Mouse (Mus musculus) ovary, postnatal 14 days (tissue): ENCODE data around the gene Gm6657.

ENCODE experiments used
- DNase-seq: peaks from one replicate; pipeline ENCODE4 v3.0.0; 2022; ENCODE audit warnings: low spot score

Gm6657 gene

DNA sequence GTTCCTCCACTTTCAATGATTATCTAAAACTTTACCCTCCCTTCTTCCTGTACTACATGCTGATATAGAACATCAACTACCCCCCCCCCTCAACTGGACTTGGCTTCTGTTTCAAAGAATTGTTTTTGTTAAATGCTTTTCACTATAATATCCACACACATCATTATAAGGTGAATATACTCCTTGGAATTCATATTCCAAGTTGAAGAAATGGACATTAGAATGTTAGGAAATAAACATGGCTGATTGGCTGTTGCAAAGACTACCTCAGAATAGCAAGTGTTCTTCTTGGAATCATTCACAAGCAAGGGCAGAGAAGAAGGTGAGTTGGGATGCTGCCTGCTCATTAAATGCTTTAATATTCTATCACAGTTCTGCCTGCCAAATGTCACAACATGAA lies at the start of gene Gm6657:
Gene Gm6657, plus strand, starts transcription at position 301 of the 400 bp plus-strand sequence.
- DNase-seq: no peak

DNA sequence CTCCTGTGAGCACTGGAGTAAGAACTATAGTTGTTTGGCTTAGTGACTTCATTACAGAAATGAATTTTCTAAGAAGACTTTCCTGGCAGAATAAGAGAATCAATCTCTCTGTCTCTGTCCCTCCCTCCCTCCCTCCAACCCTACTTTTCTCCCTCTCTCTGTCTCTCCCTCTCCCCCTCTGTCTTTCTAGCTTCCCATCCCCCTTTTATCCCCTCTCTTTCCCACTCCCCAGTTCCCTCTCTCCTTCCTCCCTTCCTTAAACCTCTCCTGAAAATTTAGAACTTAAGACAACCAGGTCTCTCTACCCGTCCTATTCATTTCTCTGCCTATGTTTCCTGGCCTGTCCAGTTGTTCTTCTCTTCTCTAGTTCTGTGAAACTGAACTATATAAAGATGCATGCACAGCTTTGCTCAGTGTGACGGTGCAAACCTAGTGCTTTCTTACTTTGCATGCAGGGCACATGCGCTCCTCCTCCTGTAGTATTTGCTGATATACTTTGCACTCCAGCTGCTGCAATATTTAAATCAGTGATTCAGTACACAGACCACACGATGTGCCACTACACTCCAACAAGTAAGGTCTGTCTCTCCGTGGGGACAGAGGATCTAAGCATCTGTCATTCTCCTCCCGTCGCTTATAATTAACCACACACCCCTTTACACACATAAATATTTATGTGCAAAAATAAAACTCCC lies 40.6 kb upstream of the Gm6657 start:
- no peak for DNase-seq

DNA sequence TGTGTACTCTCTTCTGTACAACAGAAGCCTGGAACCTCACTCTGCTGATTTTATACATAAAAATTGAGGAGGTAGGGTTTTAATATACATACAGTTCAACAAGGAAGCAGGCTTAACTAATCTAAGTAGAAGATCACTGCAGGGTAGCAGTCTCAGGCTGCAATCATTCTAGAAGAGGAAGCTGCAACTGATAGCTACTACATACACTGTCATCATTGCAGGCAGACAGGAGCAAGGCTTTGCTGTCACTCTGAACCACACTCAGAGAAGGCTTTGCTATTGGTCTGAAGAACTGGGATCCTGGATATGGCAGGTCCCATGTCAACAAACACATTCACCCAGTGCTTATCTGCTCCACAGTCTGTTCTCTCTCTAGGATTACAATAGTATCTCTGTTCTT lies 23.9 kb upstream of the Gm6657 start:
- DNase-seq: no peak

DNA sequence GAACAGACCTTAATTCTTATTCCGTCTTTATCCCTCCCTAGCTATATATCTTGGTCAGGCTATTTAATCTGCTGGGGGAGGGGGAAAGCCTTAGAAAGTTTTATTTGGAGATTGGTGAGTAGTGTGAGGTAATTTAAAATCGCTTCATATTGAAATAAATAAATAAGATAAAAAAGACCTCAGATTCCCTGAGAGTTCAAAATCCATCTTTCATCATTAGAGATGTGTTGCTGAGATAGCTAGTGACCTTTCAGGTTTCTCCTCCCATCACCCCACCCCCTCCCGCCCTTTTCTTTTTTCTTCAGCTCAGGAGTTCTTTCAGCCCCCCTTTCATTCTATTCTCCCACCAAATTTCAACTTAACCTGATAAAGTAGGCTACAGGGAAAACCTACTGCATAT lies 20.1 kb upstream of the Gm6657 start:
- DNase-seq: no peak

DNA sequence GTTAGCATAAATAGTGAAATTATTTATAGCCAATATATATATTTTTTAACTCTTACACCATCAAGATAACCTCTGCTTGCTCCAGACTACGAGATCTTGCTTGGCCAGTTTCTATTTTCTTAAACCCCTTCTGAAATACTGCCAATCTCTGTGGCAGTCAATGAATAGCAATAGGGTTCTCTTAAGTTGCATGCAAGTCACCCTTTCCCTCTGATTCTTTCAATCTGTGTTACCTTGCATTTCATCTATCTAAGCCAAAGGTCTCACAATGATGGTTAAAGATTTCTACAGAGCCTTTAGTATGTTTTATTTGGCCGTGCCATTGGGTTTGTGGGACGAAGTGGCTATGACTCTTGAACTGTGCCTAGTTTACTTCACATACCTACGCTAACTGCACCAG lies 19.4 kb upstream of the Gm6657 start:
- DNase-seq: no peak

DNA sequence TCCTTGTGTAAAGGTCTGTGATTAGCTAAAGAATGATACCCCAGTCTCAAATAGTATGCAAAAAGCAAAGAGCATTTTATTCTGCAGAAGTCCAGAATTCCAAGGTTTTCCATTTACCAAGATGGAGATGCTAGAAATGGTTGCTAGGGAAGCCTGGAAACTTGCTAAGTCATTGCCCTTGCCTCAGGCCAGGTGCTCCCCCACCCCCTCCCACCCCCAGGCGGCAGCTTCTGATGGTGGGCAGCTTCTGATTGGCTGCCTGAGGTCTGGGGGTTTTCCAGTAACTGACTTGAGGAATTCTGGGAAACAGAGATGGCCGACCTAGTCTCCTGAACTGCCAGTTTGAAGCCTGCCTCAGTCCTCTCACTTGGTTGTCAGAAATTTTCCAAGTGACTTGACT lies 12.6 kb upstream of the Gm6657 start:
- DNase-seq: no peak

DNA sequence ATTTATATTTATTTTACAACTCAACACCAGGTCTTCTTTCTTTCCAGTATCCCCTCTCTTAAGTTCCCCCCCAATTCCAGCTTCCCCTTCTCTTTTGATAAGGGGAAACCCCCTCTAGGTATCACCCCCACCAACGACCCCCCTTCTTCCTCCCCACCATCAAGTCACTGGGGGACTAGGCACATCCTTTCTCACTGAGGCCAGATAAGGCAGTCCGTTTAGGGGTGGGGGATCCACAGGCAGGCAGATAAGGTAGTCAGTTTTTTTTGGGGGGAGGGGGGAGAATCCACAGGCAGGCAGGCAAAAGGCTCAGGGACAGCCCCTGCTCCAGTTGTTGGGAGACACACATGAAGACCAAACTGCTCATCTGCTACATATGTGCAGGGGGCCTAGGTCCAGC lies 1.3 kb downstream of the Gm6657 start:
- DNase-seq: no peak

DNA sequence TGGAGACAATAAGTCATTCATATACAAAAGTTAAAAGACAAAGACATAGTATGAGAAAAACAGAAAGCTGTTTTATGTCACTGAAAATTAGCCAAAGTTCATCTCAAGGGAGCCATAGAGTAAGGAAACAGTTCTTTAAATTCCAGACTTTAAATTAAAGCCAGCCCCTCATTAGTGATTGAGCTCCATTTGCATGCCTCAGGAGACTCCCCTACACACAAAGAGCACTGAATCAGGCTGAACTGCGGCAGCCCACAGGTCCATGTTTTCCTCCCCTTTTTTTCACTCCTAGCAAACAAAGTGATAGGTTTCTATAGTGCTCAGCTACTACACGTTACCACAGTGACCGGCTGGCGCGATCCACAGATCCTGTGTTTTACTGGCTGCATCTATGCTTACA lies 9.6 kb downstream of the Gm6657 start:
- no peak for DNase-seq

DNA sequence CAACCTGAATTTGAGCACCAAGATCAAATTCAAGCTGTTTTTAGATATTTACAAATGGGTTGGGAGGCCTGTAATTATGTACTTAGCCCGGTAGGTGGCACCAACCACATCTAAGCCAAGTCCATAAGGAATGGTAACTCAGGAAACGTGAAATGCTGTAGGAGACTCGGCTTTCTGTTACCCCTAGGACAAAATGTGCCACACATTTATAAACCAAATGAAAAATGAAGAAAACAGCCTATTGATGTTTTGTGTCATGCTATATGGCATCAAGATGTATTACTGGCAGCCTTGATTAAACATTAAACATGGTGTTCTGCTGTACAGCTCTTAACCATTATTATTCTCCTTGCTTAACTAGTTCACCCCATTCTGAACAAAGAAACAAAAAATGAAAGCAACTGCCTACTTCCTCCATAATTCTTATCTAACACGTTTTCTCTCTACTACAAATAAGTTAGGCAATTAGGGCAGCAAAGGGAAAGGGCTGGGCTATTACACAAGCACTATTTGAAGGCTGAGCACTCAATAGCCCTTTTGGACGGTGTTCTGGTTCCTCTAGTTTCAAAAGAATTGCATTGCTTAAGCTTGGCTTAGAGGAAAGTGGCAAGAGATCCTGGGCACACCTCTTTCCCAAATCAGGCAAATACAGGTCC lies 12.0 kb downstream of the Gm6657 start:
- peak; percentile 20 for DNase-seq

DNA sequence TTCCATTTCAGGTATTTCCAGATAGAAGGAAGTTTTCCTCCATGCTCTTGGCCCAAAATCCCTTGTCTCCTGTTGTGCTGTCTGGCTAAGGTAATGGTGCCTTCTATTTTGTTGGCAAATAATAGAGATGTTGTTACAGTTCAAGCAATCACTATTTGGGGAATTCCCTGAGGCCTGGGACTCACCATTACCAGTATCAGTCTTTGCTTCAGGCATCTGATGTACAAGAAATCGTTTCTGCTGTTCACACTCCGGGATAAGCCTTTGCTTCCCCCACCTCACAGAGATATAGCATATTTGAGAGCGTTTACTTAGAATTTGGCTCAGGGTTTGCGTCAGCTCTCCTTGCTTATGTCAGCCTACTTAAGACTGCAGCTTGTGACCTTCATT lies 12.5 kb downstream of the Gm6657 start:
- DNase-seq: no peak

DNA sequence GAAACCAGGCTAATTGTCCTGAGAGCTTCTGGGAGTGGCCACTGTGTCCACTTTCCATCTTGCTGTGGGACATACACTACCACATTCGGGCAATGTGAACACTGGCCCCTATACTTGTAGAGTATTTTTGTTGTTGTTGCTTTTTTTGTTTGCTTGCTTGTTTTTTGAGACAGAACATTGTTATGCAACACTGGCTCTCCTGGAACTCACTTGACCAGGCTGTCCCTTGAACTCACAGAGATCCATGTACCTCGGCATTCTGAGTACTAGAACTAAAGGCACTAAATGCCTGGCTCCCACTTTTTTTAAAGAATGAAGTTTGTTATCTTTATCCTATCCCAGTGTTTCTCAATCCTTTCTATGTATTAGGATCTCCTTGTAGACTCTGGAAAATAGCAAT lies 15.8 kb downstream of the Gm6657 start:
- DNase-seq: no peak

DNA sequence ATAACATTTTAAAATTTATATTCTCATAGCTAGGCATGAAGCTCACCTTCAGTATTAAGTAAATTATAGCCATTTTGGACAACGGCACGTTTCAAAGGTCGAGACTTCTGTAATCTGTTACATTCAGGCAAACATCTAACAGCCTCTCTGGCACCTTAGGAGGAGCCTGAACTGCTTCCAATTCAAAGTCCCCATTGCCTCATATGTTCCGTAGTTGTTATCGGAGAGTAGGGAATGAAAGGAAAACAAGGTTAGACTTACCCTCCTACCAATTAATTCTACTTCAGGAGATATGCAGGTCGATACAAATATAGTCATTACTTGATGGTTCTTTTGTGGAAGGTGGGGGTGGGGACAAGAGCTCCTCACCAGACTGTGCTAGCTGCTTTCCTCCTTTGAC lies 21.4 kb downstream of the Gm6657 start:
- DNase-seq: no peak

DNA sequence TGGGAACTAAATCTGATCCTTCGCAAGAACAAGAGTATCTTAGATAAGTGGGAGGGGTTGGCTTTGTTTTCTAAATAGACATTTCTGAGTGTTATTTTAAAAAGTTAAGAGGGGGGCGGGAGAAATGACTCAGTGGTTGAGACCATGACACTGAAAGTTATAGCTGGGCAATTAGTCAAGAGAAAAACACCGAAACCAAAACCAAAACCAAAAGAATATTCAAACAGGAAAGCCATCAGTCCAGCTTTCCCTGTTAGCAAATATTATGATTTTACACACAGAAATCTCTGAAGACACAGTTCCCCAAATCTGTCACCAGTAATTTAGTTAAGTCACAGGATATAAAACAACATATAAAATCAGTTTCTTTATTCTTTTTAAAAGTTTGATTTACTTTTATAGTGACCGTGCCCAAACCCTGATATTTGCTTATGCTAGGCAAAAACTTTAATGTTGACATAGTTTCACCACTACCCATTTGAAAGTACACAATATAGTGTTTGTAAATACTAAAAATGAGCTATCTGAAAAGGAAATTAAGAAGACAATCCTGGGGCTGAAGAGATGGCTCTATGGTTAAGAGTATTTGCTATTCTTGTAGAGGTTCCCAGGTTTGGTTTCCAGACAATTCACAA lies 25.3 kb downstream of the Gm6657 start:
- DNase-seq: no peak

DNA sequence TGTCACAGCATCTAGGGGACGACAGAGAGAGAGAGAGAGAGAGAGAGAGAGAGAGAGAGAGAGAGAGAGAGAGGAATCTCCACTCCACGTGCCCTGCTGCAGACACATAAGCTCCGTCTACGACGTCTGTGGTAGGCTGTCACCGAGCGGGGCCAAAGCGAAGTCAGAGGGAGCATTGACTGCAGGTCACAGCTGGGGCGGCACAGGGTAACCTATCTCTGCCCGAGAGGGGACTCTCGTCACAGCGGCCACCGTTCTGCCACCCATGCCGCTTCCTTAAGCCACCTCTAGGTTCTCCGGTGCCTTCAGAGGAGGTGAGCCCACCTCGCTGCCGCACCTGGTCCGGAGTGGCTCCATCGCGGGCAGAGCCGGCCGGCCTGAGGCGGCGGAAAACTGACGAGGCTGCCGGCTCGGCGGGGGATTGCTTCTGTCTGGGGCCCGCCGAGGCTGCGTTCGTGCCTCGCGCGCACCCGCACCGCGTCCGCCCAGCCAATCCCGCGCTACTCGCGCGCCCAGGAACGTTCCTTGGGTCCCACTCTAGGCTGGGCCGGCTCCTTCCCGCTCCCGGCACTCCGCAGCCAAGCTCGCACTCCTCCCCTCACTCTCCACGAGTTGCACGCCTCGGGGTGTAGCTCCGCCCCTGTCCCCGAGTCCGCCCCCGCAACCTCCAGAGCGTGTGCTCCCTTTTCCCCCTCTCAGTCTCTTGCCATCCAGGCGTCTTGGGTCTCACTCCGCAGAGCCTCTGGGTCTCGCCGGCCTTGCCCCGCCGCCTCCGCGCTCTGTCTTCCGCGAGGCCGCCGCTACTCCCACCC lies 31.9 kb downstream of the Gm6657 start, which contains the start of gene Gphn:
Gene Gphn, plus strand, starts transcription at position 673 of the 812 bp plus-strand sequence.
- DNase-seq: peak; percentile 77

DNA sequence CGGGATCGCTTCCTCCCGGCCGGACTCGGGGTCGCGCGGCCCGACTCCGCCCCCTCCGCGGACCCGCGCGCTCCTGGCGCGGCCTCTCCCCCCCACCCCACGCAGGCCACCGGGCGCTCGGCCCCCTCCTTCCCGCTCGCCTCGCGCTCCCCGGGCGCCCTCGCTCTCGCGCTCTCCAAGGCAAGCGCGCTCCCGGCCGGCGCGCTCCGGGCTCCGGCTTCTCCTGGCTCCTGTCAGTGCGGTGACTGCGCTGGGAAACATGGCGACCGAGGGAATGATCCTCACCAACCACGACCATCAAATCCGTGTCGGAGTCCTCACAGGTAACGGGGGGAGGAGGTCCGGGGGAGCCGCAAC lies 32.5 kb downstream of the Gm6657 start:
- no peak for DNase-seq

DNA sequence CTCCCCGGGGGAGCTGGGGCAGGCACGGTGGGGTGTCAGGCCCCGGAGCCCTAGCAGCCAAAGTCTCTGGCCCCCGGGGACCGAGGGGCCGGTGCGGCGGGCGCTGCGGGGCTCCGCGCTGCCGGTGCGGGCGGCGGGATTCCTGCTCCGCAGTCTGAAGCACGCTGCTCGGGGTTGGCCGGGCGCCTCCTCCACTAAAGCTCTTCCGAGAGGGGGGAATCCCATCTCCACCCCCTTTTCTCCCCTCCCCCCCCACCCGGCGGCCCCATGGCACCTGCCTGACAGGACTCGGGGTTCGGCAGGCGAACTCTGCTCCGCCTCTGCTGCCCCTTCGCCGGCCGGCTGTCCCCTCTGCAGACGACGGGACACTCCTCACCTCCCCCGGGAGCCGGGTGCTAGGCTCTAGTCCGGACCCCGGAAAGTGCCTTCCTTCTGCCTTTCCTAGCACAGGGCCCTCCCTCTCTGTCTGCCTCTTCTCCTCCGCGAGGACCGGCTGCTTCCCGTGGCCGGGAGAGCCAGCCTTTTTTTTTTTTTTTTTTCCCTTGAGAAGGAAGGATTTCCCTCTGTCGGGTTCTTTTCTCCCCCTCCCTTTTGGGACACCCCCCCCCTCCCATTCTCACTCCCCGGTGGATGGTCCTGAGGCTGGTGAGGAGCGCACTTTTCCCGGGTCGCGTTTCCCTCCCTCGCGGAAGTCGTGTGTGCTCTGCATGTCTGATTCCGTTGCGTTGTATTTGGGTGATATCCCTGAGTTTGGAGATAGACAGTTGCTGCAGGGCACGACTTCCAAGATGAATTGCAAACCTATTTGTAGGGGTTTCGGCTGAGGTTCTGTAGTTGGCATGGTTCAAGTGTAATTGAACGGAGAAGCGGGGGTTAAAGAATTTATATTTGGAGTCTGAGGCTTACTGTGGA lies 33.2 kb downstream of the Gm6657 start:
- DNase-seq: peak; percentile 35

DNA sequence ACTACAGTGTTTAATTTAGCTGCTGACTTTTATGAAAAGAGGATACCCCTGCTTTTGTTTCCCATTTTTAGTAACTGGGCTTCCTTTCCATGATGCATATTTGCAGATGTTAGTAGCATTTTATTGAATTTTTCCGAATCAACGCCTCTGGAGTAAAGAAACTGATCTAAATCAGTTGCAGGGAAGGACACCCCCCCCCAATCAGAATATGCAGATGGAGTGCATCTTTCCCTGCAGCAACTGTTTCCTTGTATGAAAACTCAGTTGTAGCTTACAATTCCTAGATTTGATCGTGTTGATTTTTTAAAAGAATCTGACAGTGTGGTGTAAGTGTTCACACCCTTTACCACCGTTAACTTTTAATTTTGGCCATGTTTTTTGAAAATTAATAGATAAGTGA lies 34.1 kb downstream of the Gm6657 start:
- DNase-seq: no peak

DNA sequence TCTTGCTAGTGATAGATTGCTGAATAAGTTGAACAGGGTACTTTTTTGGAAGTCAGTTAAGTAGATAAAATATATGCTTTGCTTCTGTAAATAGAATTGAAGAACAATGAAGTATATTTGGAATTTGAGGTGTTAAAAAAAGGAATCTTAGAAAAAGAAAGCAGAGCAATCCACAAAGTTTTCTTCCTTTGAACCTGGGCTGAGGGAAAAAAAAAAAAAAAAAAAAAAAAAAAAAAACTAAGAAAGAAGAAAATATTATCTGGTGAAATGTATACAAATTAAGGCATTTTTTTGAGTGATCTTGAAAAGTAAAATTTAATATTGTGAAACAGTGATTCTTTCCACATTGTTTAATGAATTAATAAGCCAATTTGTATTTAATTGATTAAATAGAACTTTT lies 38.5 kb downstream of the Gm6657 start:
- no peak for DNase-seq

DNA sequence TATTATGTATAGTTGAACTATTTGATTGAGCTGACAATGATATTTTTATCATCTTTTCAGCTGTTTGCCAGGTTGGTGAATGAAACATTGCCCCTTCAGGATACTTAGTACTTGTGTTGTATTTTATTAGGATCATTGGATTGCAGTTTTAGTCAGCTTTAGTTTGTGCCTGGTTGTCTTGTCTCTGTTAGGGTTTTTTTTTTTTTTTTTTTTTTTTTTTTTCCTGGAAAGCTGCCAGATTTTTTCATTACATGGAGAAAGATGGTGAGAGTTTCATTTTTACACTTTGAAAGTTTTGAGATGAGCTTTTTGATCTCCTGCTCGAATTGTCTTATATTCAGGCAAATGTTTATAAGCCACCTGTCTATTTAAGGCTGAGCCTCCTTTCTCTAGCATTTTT lies 54.3 kb downstream of the Gm6657 start:
- no peak for DNase-seq

DNA sequence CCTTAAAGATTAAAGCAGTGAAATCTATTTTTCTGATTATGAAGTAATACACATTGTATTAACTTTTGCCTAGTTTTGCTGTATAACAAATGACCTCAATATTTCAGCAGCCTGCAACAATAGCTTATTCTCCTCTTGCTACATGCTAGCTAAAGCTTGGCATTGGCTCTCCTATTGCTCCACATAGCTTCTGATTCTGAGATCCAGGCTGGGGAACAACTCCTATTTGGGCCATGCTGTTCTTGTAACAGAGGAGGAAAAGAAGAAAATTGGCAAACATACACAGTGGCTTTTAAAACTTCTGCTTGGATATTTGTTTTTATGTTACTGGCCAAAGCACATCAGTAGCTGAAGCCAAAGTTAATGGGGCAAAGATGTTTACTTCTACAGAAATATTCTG lies 55.1 kb downstream of the Gm6657 start:
- no peak for DNase-seq
